Mouse (Mus musculus) Patski (cell line): ENCODE data around the gene Ppp1r12b. TPM values are rescaled to one million over a fixed set of nuclear protein-coding genes. Genes with fewer than 3 reads are reported as not detected.

Experiments used
- ATAC-seq: fragments of 100-300 bp; one replicate; pipeline ENCODE4 v1.8.0; 2021
- CTCF ChIA-PET: fragments of 350-600 bp; sonication (Branson Sonifier 250); formaldehyde crosslinking; loops from one replicate; lab custom pipeline; 2022; ENCODE audit warnings: inconsistent platforms; lab: Charles Lee
- POLR2A ChIA-PET: fragments of 350-600 bp; sonication (Branson Sonifier 250); formaldehyde crosslinking; loops from one replicate; lab custom pipeline; 2022; ENCODE audit warnings: antibody characterized with exemption, inconsistent platforms; lab: Charles Lee
- DNase-seq: peaks from one replicate; pipeline ENCODE4 v3.0.0-alpha.2; 2011; ENCODE audit warnings: low read depth, low spot score
- H3K27me3 ChIP-seq: fragments of 371-371 bp; one replicate; pipeline ENCODE4 v1.5.1; 2021
- CTCF ChIP-seq: fragments of 100-300 bp; IDR thresholded peaks from one replicate; pipeline ENCODE4 v1.5.1; 2021
- in situ Hi-C: fragments of 300-500 bp; cut with MboI; formaldehyde crosslinking; loops from 3 replicates; pipeline ENCODE4 v1.11.1; 2018; ENCODE audit warnings: low pct_unique_long_range_greater_than_20kb, mixed read lengths
- polyA plus RNA-seq: library from polyadenylated mRNA; unstranded; gene quantifications from one replicate; pipeline ENCODE4 v1.2.3, GENCODE M21; 2021

The Ppp1r12b gene
- polyA plus RNA-seq, 1 experiment from 2014 or later, result 4.2 TPM

GRCm38 (mm10) chr1:134756190-134756873, 199.4 kb downstream of the Ppp1r12b start:
- no peak for DNase-seq
- no peak for ATAC-seq
- CTCF ChIA-PET, result interaction anchor here (1.5 to 4.3 kb wide), 2 partner anchors 11 to 47 kb away, joined by 4 to 22 read pairs; no protein-coding TSS in a partner anchor
- no peaks in the 10 kb centered on the region for H3K27me3 ChIP-seq
- in situ Hi-C loops, result no loop called here
- no peak for TF ChIP-seq CTCF
- POLR2A ChIA-PET, result no interaction called here

- ChIA-PET POLR2A (no interaction called here), CTCF (interaction anchor here (4.3 kb wide), 1 partner anchor 10 kb away, joined by 22 read pairs; no protein-coding TSS in a partner anchor)
- ATAC-seq (no peak), DNase-seq (no peak)
- TF ChIP-seq CTCF, result no peak
- in situ Hi-C loops, result no loop called here
- no peaks in the 10 kb centered on the region for H3K27me3 ChIP-seq
These were observed 200.1 kb downstream of the Ppp1r12b start for GRCm38 (mm10) chr1:134755548-134756189.

DNA sequence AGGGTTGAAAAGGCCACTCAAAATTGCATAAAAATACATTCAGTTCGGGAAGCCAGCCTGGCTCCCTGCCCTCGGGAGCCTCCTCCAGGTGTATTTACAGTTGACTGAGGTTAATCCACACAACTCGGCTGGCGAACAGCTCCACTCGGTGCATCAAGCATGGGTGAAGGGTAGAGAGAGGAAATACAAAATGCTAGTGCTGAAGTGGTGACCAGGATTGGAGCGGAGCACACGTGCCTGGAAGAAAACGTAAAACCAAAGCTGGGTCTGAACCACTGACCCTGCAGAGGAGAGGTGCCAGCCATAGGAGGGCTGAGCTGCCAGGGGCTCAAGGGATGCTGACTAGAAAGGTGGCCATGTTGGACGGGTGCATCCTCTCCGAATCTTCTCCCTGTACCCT, 200.9 kb downstream of the Ppp1r12b start:
- no peaks in the 10 kb centered on the region for H3K27me3 ChIP-seq
- POLR2A ChIA-PET, result no interaction called here
- no peak for ATAC-seq
- in situ Hi-C loops, result no loop called here
- CTCF ChIA-PET, result interaction anchor here (4.3 kb wide), 1 partner anchor 9 kb away, joined by 22 read pairs; no protein-coding TSS in a partner anchor
- no peak for DNase-seq
- no peak for TF ChIP-seq CTCF

DNA sequence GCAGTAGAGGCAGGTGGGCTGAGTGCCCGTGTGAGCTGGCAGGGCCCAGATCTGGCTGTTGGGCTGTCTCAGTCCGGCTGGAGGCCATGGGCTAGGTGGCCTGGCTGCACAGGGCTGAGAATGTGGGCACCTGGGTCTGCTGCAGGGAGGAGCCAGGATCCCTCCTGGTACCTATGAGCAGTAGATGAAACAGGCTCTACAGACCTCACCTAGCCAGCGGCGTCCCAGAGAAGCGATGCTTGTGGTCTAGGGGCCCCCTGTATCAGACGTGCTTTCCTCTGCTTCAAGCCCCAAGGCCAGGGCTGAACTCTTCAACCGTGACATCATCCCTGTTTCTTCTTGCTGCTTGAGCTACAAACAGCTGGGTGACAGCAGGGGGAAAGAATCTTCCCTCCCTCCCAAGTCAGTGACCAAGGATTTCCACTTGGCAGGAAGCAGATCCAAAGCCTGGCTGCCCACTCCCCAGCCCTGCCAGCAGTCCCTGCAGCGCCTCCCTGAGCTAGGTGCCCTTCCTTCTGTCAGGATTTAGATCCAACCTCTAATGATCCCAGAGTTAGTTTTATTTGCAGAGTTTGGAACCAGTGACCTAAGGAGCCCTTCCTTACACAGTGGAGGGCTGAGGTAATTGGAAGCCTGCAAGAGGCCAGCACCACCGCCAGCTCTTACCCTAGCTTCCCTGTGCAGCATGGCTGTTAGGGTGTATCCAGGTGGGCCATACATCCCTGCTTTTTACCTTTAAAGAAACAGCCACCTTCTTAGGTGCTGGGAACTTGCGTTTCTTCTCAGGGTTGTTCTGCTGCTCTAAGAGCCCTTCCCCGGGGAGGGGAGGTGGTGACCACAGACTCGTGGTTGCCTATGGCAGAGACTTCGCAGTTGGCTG, 201.8 kb downstream of the Ppp1r12b start:
- ATAC-seq, result peak; percentile 68
- in situ Hi-C loops, result no loop called here
- H3K27me3 ChIP-seq, result no peaks in the 10 kb centered on the region
- peak; percentile 91 for DNase-seq
- TF ChIP-seq CTCF, result no peak
- CTCF ChIA-PET, result interaction anchor here (4.3 kb wide), 1 partner anchor 8 kb away, joined by 22 read pairs; no protein-coding TSS in a partner anchor
- POLR2A ChIA-PET, result no interaction called here

GRCm38 (mm10) chr1:134752447-134752846, 203.3 kb downstream of the Ppp1r12b start:
- ChIA-PET CTCF (interaction anchor here (0.9 kb wide), 1 partner anchor 102 kb away, joined by 3 read pairs; no protein-coding TSS in a partner anchor), POLR2A (interaction anchor here (0.6 kb wide), 1 partner anchor 230 kb away, joined by 3 read pairs; no protein-coding TSS in a partner anchor)
- H3K27me3 ChIP-seq, result no peaks in the 10 kb centered on the region
- DNase-seq (no peak), ATAC-seq (no peak)
- in situ Hi-C loops, result no loop called here
- no peak for TF ChIP-seq CTCF

GRCm38 (mm10) chr1:134749889-134750288, 205.9 kb downstream of the Ppp1r12b start:
- DNase-seq (no peak), ATAC-seq (no peak)
- CTCF ChIA-PET, result interaction anchor here (2.3 kb wide), 1 partner anchor 80 kb away, joined by 6 read pairs; no protein-coding TSS in a partner anchor
- TF ChIP-seq CTCF, result no peak
- POLR2A ChIA-PET, result no interaction called here
- no peaks in the 10 kb centered on the region for H3K27me3 ChIP-seq
- in situ Hi-C loops, result no loop called here

DNA sequence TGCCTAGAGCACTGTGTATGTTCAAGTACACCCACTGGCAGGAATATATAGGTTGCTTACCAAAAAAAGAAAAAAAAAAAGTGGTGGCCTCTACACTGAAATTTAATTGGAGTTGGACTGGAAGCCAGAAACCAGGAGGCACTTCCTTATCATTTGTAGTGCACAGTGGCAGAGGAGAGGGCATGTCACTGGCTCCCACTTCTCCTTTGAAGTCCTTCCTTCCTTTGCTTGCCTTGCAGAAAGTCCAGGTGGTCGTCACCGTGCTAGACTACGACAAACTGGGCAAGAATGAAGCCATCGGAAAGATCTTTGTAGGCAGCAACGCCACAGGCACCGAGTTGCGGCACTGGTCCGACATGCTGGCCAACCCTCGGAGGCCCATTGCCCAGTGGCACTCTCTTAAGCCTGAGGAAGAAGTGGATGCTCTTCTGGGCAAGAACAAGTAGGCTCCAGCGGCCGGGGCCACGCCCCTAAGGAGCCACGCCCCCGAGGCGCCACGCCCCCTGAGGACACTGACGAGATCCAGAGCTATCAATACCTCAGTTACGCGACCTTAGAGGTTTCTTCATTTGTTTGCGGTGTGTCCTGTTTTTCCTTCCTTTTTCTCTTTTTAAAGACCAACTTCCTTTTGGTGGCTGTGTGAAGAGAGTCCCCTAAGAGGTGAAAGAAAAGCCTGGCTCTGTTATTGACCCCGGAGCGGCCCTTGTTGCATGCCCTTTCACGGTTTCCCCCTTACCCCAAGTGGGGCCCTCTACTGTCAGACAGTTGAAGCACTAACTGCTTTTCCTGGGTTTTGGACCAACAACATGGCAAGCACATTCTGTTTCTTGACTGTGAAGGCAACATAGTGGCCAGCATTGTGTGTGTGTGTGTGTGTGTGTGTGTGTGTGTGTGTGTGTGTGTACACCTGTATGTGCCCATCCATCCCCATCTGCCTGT, 208.2 kb downstream of the Ppp1r12b start:
- ATAC-seq (no peak), DNase-seq (no peak)
- no peaks in the 10 kb centered on the region for H3K27me3 ChIP-seq
- CTCF ChIA-PET, result no interaction called here
- in situ Hi-C loops, result no loop called here
- no peak for TF ChIP-seq CTCF
- POLR2A ChIA-PET, result no interaction called here

DNA sequence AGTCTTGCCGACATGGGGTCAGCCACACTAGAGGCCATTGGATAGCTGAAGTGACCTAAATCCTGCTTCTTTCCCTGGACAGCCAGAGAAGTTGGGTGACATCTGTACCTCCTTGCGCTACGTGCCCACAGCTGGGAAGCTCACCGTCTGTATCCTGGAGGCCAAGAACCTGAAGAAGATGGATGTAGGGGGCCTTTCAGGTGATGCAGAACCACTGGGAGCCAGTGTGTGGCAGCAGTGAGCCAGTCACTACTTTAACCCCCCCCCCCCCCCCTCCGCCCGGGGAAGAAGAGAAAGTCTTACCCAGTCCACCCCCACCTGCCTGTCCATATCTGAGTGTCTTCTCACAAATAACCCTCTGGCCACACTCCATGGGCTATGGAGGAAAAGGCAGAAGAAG, 210.1 kb downstream of the Ppp1r12b start:
- no peaks in the 10 kb centered on the region for H3K27me3 ChIP-seq
- ChIA-PET POLR2A (no interaction called here), CTCF (interaction anchor here (0.6 to 2.4 kb wide), 25 partner anchors 10 to 135 kb away, joined by 3 to 24 read pairs (median 3); no protein-coding TSS in a partner anchor)
- no peak for TF ChIP-seq CTCF
- DNase-seq, result no peak
- ATAC-seq, result no peak
- in situ Hi-C loops, result no loop called here

DNA sequence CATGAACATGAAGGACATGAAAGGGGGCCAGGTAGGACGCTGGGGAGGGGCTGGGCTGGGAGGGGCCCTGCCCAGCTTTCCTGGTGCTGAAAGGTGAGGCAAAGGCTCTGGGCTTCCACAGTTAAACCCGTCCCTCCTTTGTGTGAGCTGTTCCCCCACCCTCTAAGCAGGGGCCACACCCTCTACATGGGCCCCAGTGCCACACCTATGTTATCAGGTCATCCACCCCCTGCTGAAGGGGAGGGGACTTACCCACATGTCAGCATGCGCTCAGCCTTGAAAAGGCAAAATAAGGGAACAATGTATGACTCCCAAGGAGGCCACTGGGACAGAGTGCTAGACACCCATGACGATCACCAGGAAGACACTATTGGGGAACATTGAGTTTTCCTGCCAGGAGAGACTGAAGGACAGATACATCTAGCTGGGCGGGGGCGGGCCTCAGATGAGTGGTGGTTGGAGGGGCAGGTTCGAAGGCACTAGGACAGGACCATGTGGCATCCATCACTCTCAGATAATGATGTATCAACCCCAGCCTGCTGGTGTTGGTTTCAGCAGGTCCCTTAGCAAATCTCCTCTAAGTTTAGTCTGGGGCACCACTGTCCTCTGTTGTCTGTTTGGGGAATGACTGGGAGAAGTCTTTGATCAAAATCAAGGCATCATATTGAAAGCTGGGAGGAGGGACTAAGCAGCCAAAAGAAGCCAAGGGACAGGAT, 213.6 kb downstream of the Ppp1r12b start:
- DNase-seq (no peak), ATAC-seq (no peak)
- TF ChIP-seq CTCF, result no peak
- in situ Hi-C loops, result loop anchor here (5.0 kb wide), 2 partner anchors 95 to 100 kb away; no protein-coding TSS in a partner anchor
- CTCF ChIA-PET, result interaction anchor here (0.9 kb wide), 1 partner anchor 87 kb away, joined by 3 read pairs; no protein-coding TSS in a partner anchor
- no peaks in the 10 kb centered on the region for H3K27me3 ChIP-seq
- POLR2A ChIA-PET, result no interaction called here
